Mouse (Mus musculus) granulocyte monocyte progenitor cell, adult 5-6 weeks (primary cell): ENCODE data around the gene Olfr1463. TPM values are rescaled to one million over a fixed set of nuclear protein-coding genes. Genes with fewer than 3 reads are reported as not detected.

Experiments
- ATAC-seq: replicated peaks from 2 replicates; pipeline ENCODE4 v1.8.0; 2016; ENCODE audit warnings: mild to moderate bottlenecking, moderate TSS enrichment, inconsistent platforms; ENCODE audit not compliant: poor library complexity, severe bottlenecking
- total RNA-seq, 2 experiments: library from RNA; stranded (forward) in 1 of 2; stranded (reverse) in 1 of 2; fragments of 200-712, 200-1000 nt in 1 of 2; fragments of >200 nt in 1 of 2; fragmentation: Nextera tagmentation in 1 of 2; gene quantifications; 2 replicates each; pipeline ENCODE4 v1.2.3; 2014 to 2017

Gene Olfr1463
- total RNA-seq (2014; fragmentation: Nextera tagmentation) (not detected in 2 replicates), total RNA-seq (2017) (not detected in 2 replicates)

DNA sequence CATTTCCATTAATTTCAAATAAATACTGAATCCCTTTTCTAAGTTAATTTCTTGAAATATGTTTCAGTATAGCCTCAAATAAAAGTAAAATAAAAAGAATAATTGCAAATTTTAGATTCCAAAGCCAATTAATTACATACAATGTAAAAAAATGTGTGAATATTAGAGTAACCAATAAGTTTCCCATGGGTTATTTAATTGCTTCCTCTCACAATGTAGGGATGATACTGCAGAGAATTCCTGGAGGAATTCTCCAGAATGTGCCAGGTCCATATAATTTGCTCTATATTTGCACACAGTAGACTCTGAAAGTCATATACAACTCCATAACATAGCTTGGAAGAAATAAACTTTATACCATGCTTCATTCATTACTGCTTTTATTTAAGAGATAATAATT lies at the start of gene Olfr1463:
Gene Olfr1463 (plus strand): TSS at position 301 of the 400 bp plus-strand sequence.
- no peak for ATAC-seq

DNA sequence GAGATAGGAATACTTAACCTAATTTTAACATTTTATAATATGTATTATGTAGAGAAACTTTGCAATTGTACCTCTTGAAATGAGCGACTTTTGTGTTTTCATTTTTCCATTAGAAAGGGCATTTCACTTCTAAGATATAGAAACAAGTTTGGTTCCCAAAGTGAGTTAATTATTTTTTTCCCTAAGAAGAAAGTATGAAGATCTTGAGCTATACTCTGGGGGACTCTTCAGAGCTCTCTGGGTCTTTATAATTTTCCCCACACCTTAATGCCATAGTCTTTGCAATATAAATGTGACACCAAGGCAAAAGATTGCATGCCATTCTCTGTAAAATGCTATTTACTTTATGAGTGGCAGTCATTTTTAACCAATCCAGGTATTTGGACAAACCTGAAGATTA lies 45.7 kb upstream of the Olfr1463 start, which contains the start of gene Olfr1462:
Gene Olfr1462 (plus strand): TSS at position 301 of the 400 bp plus-strand sequence.
- no peak for ATAC-seq

DNA sequence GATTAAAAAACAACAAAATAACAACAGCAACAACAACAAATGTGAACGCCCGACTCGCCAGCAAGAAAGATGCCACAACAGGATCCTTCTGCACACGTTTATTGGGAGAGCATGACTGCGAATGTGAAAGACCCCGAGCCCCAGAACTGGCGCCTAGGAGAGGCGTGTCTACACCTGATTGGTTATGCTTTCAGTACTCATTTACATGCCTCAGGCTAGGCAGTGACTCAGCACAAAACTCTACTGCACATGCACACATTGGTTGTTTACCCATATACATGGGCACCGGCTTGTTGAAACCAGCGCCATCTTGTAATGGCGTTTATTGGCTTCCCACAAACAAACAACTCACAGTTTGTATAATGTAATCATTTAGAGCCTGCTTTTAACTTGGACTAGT lies 9.5 kb upstream of the Olfr1463 start:
- ATAC-seq: no peak

Other genes starting within 250 kb of the Olfr1463 start
- gene Olfr1451, start 236.3 kb upstream of the Olfr1463 start, total RNA-seq (2014; fragmentation: Nextera tagmentation): not detected in 2 replicates
- not detected in 2 replicates for gene Olfr1451, start 236.3 kb upstream of the Olfr1463 start, total RNA-seq (2017)
- gene Olfr1453, start 203.0 kb upstream of the Olfr1463 start, total RNA-seq (2014; fragmentation: Nextera tagmentation): not detected in 2 replicates
- not detected in 2 replicates for gene Olfr1453, start 203.0 kb upstream of the Olfr1463 start, total RNA-seq (2017)
- gene Olfr1454, start 170.7 kb upstream of the Olfr1463 start, total RNA-seq (2014; fragmentation: Nextera tagmentation): not detected in 2 replicates
- not detected in 2 replicates for gene Olfr1454, start 170.7 kb upstream of the Olfr1463 start, total RNA-seq (2017)
- gene Olfr1457, start 133.4 kb upstream of the Olfr1463 start, total RNA-seq (2014; fragmentation: Nextera tagmentation): not detected in 2 replicates
- not detected in 2 replicates for gene Olfr1457, start 133.4 kb upstream of the Olfr1463 start, total RNA-seq (2017)
- gene Olfr1458, start 124.6 kb upstream of the Olfr1463 start, total RNA-seq (2014; fragmentation: Nextera tagmentation): not detected in 2 replicates
- not detected in 2 replicates for gene Olfr1458, start 124.6 kb upstream of the Olfr1463 start, total RNA-seq (2017)
- not detected in 2 replicates for gene Olfr1459, start 81.8 kb upstream of the Olfr1463 start, total RNA-seq (2014; fragmentation: Nextera tagmentation)
- gene Olfr1459, start 81.8 kb upstream of the Olfr1463 start, total RNA-seq (2017): not detected in 2 replicates
- gene Olfr1461, start 68.3 kb upstream of the Olfr1463 start, total RNA-seq (2014; fragmentation: Nextera tagmentation): not detected in 2 replicates
- gene Olfr1461, start 68.3 kb upstream of the Olfr1463 start, total RNA-seq (2017): not detected in 2 replicates
- gene Olfr1462, start 45.6 kb upstream of the Olfr1463 start, total RNA-seq (2014; fragmentation: Nextera tagmentation): not detected in 2 replicates
- not detected in 2 replicates for gene Olfr1462, start 45.6 kb upstream of the Olfr1463 start, total RNA-seq (2017)
- not detected in 2 replicates for gene Olfr1465, start 84.2 kb downstream of the Olfr1463 start, total RNA-seq (2014; fragmentation: Nextera tagmentation)
- gene Olfr1465, start 84.2 kb downstream of the Olfr1463 start, total RNA-seq (2017): not detected in 2 replicates
- not detected in 2 replicates for gene Olfr1466, start 107.5 kb downstream of the Olfr1463 start, total RNA-seq (2014; fragmentation: Nextera tagmentation)
- not detected in 2 replicates for gene Olfr1466, start 107.5 kb downstream of the Olfr1463 start, total RNA-seq (2017)
- gene Olfr1467, start 130.9 kb downstream of the Olfr1463 start, total RNA-seq (2014; fragmentation: Nextera tagmentation): not detected in 2 replicates
- gene Olfr1467, start 130.9 kb downstream of the Olfr1463 start, total RNA-seq (2017): not detected in 2 replicates
- not detected in 2 replicates for gene Olfr1469, start 176.5 kb downstream of the Olfr1463 start, total RNA-seq (2014; fragmentation: Nextera tagmentation)
- not detected in 2 replicates for gene Olfr1469, start 176.5 kb downstream of the Olfr1463 start, total RNA-seq (2017)
- gene Olfr1471, start 212.1 kb downstream of the Olfr1463 start, total RNA-seq (2014; fragmentation: Nextera tagmentation): not detected in 2 replicates
- gene Olfr1471, start 212.1 kb downstream of the Olfr1463 start, total RNA-seq (2017): not detected in 2 replicates
- gene Olfr1472, start 224.8 kb downstream of the Olfr1463 start, total RNA-seq (2014; fragmentation: Nextera tagmentation): not detected in 2 replicates
- gene Olfr1472, start 224.8 kb downstream of the Olfr1463 start, total RNA-seq (2017): not detected in 2 replicates
- gene Olfr1474, start 238.2 kb downstream of the Olfr1463 start, total RNA-seq (2014; fragmentation: Nextera tagmentation): not detected in 2 replicates
- gene Olfr1474, start 238.2 kb downstream of the Olfr1463 start, total RNA-seq (2017): not detected in 2 replicates
- not detected in 2 replicates for gene Olfr1475, start 248.9 kb downstream of the Olfr1463 start, total RNA-seq (2014; fragmentation: Nextera tagmentation)
- gene Olfr1475, start 248.9 kb downstream of the Olfr1463 start, total RNA-seq (2017): not detected in 2 replicates